Mouse (Mus musculus): ENCODE results near the gene Olfr1392.
"Not testable (repeated sequence)": the region's sequence is repeated elsewhere in the genome, so short reads cannot be mapped to it uniquely, and the experiment has no call there.

GRCm38 (mm10) chr11:49308547-49308946, 23.5 kb downstream of the Olfr1392 start:
- not testable (repeated sequence) for TF ChIP-seq TAL1, GATA1 (IDR thresholded peaks at IDR 0.05; ENCODE audit: low read length)

Measured in erythroblast, embryonic 14.5 days (primary cell).